Mouse (Mus musculus) testis, adult 2 months (tissue): ENCODE measurements around the gene Trim27.

ENCODE experiments used
- CTCF ChIP-seq: fragments of 200-500 bp; IDR thresholded peaks from 2 replicates; pipeline ENCODE4 v1.5.1; 2012; ENCODE audit warnings: low read depth, mild to moderate bottlenecking, inconsistent platforms, low read length, moderate library complexity; ENCODE audit not compliant: control insufficient read depth, insufficient read depth, insufficient replicate concordance
- POLR2A ChIP-seq: fragments of 200-500 bp; IDR thresholded peaks from 2 replicates; pipeline ENCODE4 v1.6.1; 2012; ENCODE audit warnings: low read depth, mild to moderate bottlenecking, inconsistent platforms, low read length, moderate library complexity; ENCODE audit not compliant: control insufficient read depth

DNA sequence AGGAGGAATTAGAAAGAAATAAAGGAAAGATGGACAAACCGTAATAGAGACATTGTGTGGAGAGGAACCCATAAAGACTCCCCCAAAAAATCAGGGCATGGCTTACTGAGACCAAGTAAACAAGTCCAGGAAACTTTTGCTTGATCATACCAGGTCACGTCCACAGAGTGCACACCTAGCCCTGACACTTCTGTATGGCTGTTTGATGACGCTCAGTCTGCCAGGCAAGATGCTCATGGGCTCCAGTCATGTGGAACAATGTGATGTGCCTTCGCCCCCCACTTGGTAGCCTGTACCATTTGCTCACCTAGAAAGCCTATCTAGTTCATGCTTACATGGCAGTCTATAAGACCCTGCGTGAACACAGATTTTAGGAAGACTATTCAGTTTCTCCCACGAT lies 3.8 kb downstream of the Trim27 start:
- TF ChIP-seq CTCF, result no peak
- no peak for TF ChIP-seq POLR2A
